Mouse (Mus musculus) megakaryocyte, adult 5-6 weeks (primary cell): ENCODE measurements around the gene Ilk. TPM values are rescaled to one million over a fixed set of nuclear protein-coding genes. Genes with fewer than 3 reads are reported as not detected.
"Not testable (repeated sequence)": the region's sequence is repeated elsewhere in the genome, so short reads cannot be mapped to it uniquely, and the experiment has no call there.

Experiments
- ATAC-seq: 2 replicates; pipeline ENCODE4 v1.8.0; 2016; ENCODE audit warnings: mild to moderate bottlenecking, inconsistent platforms; ENCODE audit not compliant: poor library complexity, severe bottlenecking
- total RNA-seq, 2 experiments: library from RNA; stranded (forward) in 1 of 2; stranded (reverse) in 1 of 2; fragments of 153-499, 151-499 nt in 1 of 2; fragments of 221-1000, 200-1000 nt in 1 of 2; gene quantifications; 2 replicates each; pipeline versions ENCODE4 v1.2.3 to v1.2.4; 2015 to 2017

The Ilk gene
- total RNA-seq, 2 experiments from 2014 or later, result 183 to 259 TPM

GRCm38 (mm10) chr7:105742539-105743215 lies 6.3 kb downstream of the Ilk start:
- not testable (repeated sequence) for ATAC-seq

- ATAC-seq, result not testable (repeated sequence)
These were observed 7.0 kb downstream of the Ilk start for GRCm38 (mm10) chr7:105743246-105743925.

GRCm38 (mm10) chr7:105743926-105744590 lies 7.7 kb downstream of the Ilk start, which contains the start of gene Taf10:
Gene Taf10, minus strand, starts transcription at chr7:105744361.
- ATAC-seq, result peak; percentile 90

GRCm38 (mm10) chr7:105747776-105748175 lies 11.4 kb downstream of the Ilk start:
- ATAC-seq, result no peak

DNA sequence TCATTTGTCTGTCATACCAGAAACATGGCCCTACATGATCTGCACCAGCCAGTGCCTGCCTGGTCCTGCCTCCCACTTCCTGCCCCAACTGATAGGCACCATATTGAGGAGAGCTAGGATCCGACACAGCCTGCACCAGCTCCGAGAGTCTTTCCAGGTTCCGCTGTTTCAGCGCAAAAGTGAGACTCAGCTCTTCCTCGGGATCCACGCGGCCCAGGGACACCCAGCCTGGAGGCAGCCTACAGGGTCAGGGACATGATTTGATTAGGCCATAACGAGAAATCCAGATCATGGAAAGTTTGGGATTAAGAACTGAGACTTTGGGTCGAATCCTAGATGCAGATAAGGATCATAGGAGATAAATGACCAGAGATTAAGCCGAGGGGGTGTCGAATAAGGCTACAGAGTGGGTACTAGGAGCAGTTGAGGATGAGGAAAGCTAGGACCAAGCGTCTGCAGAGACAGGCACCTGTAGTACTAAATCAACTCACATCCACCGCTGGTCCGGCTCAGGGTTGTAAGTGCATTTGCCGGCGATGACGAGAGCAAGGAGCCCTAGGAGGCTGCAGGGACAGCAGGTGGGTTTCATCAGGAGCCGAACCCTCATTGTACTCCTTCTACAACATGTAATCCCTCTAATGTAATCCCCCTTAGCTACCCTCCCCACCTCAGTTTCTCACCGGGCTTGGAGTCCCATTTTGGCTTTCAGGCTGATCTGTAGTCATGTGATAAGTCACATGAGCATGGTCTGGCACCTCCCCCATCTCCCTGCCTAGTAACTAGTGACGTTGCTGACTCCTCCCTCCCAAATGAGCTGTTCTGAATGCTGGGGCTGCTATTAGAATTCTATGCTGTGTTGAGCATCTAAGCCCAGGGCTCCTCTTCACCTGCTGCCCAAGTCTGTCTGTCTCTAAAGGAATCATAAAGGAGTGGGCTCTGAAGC lies 15.4 kb downstream of the Ilk start, which contains the start of gene Tpp1:
Gene Tpp1 (minus strand): TSS at position 745 of the 943 bp plus-strand sequence.
- peak; percentile 95 for ATAC-seq

DNA sequence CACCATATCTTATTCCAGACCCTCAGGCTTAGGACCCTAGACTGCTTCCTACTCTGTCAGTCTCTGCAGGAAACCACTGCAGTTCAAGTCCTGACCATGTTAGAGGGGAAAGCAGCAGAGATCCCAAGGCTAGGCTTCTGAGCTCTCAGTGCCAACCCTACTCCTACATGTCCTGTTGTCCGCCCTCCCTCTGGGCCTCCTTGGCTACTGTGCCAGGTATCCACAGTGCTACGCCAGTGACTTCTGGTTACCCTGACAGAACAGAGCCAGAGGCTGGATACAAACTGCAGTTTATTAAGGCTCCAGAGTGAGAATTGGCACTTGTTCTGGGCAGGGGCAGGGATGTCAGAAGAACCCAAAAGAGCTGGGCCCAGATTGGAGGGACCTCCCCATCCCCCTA lies 16.3 kb downstream of the Ilk start:
- ATAC-seq, result no peak

GRCm38 (mm10) chr7:105753281-105753680 lies 16.9 kb downstream of the Ilk start:
- ATAC-seq, result no peak

- ATAC-seq, result no peak
These were observed 25.6 kb downstream of the Ilk start for GRCm38 (mm10) chr7:105761813-105762484.

- 0 out of 2 replicates have a peak, but pooled peaks have one; percentile 26 for ATAC-seq
These were observed 26.3 kb downstream of the Ilk start for GRCm38 (mm10) chr7:105762517-105763270.

DNA sequence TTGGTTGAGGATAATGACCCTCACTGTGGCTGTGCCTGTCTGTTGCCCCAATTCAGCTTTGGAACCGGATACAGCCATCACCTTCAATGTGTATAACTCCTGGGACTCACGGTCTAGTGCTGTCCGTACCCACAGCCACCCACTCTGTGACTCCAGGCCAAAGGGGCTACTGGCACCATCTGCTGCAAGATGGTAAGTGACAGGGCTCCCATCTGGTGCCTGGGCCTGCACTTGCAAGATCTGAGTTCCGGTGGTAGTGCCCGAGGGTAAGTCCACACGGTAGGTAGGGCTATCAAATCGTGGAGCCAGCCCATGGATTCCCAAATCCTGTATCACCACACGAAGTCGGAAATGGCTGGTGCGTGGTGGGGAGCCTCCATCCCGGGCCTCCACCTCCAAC lies 27.9 kb downstream of the Ilk start:
- no peak for ATAC-seq

DNA sequence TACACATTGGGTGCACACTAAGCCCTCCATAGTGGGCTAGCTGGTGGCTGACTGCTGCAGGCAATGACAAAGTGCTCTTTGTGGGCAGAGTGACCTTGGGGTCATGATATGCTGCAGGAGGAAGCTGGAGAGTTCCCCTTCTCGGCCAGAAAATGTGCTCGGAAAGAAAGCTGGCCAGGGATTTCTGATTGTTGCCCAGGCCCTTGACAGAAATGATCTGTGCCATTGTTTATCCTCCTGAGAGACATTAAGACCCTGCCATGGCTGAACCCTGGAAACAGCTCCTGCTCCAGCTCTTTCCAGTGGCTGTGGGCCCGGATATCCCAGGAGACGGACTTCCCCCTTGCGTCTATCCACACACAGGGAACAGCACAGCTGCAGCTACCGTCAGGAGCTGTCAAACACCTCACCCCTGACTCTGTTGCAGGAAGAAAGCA lies 31.4 kb downstream of the Ilk start:
- peak; percentile 72 for ATAC-seq

DNA sequence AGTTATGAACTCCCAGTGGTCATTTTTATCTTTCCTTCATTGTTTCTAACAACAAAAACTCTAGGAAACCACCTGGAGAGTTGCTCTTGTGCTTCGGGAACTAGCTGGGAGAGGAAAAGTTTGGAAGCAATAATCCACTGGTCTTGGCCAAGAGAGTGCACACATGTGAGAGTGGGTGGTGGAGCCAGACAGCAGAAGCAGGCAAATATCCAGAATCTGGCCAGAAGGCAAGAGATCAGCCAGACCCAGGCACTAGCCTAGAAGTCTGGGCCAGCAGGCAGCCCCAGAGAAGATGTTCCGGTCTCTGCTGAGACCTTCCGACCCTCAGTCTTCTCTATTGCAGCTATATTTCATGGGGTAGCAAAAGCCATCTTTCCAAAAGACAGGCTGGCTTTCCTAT lies 33.6 kb downstream of the Ilk start:
- ATAC-seq, result no peak

DNA sequence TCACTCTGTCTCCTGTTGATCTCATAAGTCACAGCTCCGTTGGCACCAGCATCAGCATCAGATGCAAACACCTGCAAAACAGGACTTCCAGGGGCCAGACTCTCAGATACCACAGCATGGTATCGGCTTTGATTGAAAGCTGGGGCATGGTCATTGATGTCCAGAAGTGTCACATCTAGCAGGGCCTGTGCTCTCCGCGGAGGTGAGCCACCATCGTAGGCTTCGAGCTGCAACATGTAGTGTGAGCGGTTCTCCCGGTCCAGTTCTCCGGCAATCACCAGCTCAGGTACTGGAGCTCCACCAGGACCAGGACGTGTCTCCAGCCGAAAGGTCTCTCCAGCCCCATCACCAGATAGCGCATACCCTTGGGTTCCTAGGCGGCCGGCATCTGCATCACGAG lies 35.9 kb downstream of the Ilk start:
- no peak for ATAC-seq

- no peak for ATAC-seq
These were observed 36.6 kb downstream of the Ilk start for GRCm38 (mm10) chr7:105773041-105773440.

GRCm38 (mm10) chr7:105774661-105775060 lies 38.3 kb downstream of the Ilk start:
- ATAC-seq, result no peak

- no peak for ATAC-seq
These were observed 39.6 kb downstream of the Ilk start for GRCm38 (mm10) chr7:105776026-105776425.

- ATAC-seq, result no peak
These were observed 40.9 kb downstream of the Ilk start for GRCm38 (mm10) chr7:105777316-105777715.

GRCm38 (mm10) chr7:105777797-105778552 lies 41.6 kb downstream of the Ilk start:
- ATAC-seq, result peak; percentile 55
